Mouse (Mus musculus): ENCODE results near the gene Skor1. TPM values are rescaled to one million over a fixed set of nuclear protein-coding genes. Genes with fewer than 3 reads are reported as not detected.

Gene Skor1
- total and polyA plus RNA-seq, 2 experiments from 2014 or later: 9.2 to 36.3 TPM

- DNase-seq (ENCODE audit: low spot score): peak; percentile 62
Measured at GRCm38 (mm10) chr9:63131957-63132602, 16.7 kb downstream of the Skor1 start.

GRCm38 (mm10) chr9:63129641-63130041, 19.1 kb downstream of the Skor1 start:
- 79% methylated on average over 8 of the region's 8 CpGs for WGBS

More at GRCm38 (mm10) chr9:63131957-63132602, 16.7 kb downstream of the Skor1 start:
- Histone ChIP-seq H3K4me3 (ENCODE audit: low read length) (peak overlapping the region; percentile 63), H3K27me3 (ENCODE audit: insufficient read depth, low read length) (peaks cover 28% of the 10 kb centered on the region), H3K4me1 (ENCODE audit: insufficient read depth, low read length) (peaks cover 12% of the 10 kb centered on the region; the same call in 1 of the 2 replicates), H3K4me2 (ENCODE audit: low read depth, low read length) (peak overlapping the region; percentile 87), H3K36me3 (ENCODE audit: insufficient read depth, low read length) (no peaks in the 10 kb centered on the region), H3K9ac (replicated peaks; ENCODE audit: low read length) (peak overlapping the region; percentile 65), H3K27ac (peak overlapping the region; percentile 90), H3K9me3 (ENCODE audit: low read length) (no peaks in the 10 kb centered on the region)
- ATAC-seq: peak; percentile 30
- no peak for TF ChIP-seq CTCF (IDR thresholded peaks at IDR 0.05; ENCODE audit: low read depth)
- 1% methylated on average over 28 of the region's 28 CpGs for WGBS

GRCm38 (mm10) chr9:63124512-63124911, 24.2 kb downstream of the Skor1 start:
- Histone ChIP-seq H3K27ac (no peak overlapping the region), H3K4me1 (ENCODE audit: insufficient read depth, low read length) (no peaks in the 10 kb centered on the region), H3K27me3 (ENCODE audit: insufficient read depth, low read length) (no peaks in the 10 kb centered on the region), H3K4me3 (ENCODE audit: low read length) (no peak overlapping the region), H3K9me3 (ENCODE audit: low read length) (no peaks in the 10 kb centered on the region), H3K36me3 (ENCODE audit: insufficient read depth, low read length) (no peaks in the 10 kb centered on the region), H3K4me2 (ENCODE audit: low read depth, low read length) (no peak overlapping the region), H3K9ac (replicated peaks; ENCODE audit: low read length) (no peak overlapping the region)
- no peak for TF ChIP-seq CTCF (IDR thresholded peaks at IDR 0.05; ENCODE audit: low read depth)
- no peak for DNase-seq (ENCODE audit: low spot score)
- ATAC-seq: no peak
- WGBS: 58% methylated on average over 9 of the region's 9 CpGs

More at GRCm38 (mm10) chr9:63129641-63130041, 19.1 kb downstream of the Skor1 start:
- Histone ChIP-seq H3K27ac (no peak overlapping the region), H3K36me3 (ENCODE audit: insufficient read depth, low read length) (no peaks in the 10 kb centered on the region), H3K4me3 (ENCODE audit: low read length) (no peak overlapping the region), H3K27me3 (ENCODE audit: insufficient read depth, low read length) (peaks cover 8% of the 10 kb centered on the region), H3K4me2 (ENCODE audit: low read depth, low read length) (no peak overlapping the region), H3K9ac (replicated peaks; ENCODE audit: low read length) (no peak overlapping the region), H3K9me3 (ENCODE audit: low read length) (no peaks in the 10 kb centered on the region), H3K4me1 (ENCODE audit: insufficient read depth, low read length) (peaks cover 2% of the 10 kb centered on the region; the same call in 1 of the 2 replicates)
- ATAC-seq: no peak
- DNase-seq (ENCODE audit: low spot score): no peak
- TF ChIP-seq CTCF (IDR thresholded peaks at IDR 0.05; ENCODE audit: low read depth): no peak

GRCm38 (mm10) chr9:63123451-63124438, 25.0 kb downstream of the Skor1 start:
- Histone ChIP-seq H3K27me3 (ENCODE audit: insufficient read depth, low read length) (no peaks in the 10 kb centered on the region), H3K9ac (replicated peaks; ENCODE audit: low read length) (peak overlapping the region; percentile 51), H3K4me3 (ENCODE audit: low read length) (peak overlapping the region; percentile 45), H3K36me3 (ENCODE audit: insufficient read depth, low read length) (no peaks in the 10 kb centered on the region), H3K4me2 (ENCODE audit: low read depth, low read length) (peak overlapping the region; percentile 84), H3K4me1 (ENCODE audit: insufficient read depth, low read length) (no peaks in the 10 kb centered on the region), H3K9me3 (ENCODE audit: low read length) (no peaks in the 10 kb centered on the region), H3K27ac (peak overlapping the region; percentile 68; the same call in 1 of the 2 replicates)
- WGBS: 6% methylated on average over 30 of the region's 30 CpGs
- ATAC-seq: peak; percentile 95
- TF ChIP-seq CTCF (IDR thresholded peaks at IDR 0.05; ENCODE audit: low read depth): peak; percentile 100
- peak; percentile 94 for DNase-seq (ENCODE audit: low spot score)

GRCm38 (mm10) chr9:63122161-63122833, 26.5 kb downstream of the Skor1 start:
- no peaks in the 10 kb centered on the region for H3K36me3 ChIP-seq (ENCODE audit: insufficient read depth, low read length)
- no peak overlapping the region for H3K9ac ChIP-seq (replicated peaks; ENCODE audit: low read length)
- TF ChIP-seq CTCF (IDR thresholded peaks at IDR 0.05; ENCODE audit: low read depth): no peak
- no peak overlapping the region for H3K4me3 ChIP-seq (ENCODE audit: low read length)
- no peak for DNase-seq (ENCODE audit: low spot score)
- H3K27ac ChIP-seq: no peak overlapping the region
- H3K9me3 ChIP-seq (ENCODE audit: low read length): no peaks in the 10 kb centered on the region
- no peak overlapping the region for H3K4me2 ChIP-seq (ENCODE audit: low read depth, low read length)
- no peak for ATAC-seq
- H3K4me1 ChIP-seq (ENCODE audit: insufficient read depth, low read length): no peaks in the 10 kb centered on the region
- 57% methylated on average over 8 of the region's 8 CpGs for WGBS
- no peaks in the 10 kb centered on the region for H3K27me3 ChIP-seq (ENCODE audit: insufficient read depth, low read length)

GRCm38 (mm10) chr9:63118385-63118784, 30.4 kb downstream of the Skor1 start:
- Histone ChIP-seq H3K9me3 (ENCODE audit: low read length) (no peaks in the 10 kb centered on the region), H3K9ac (replicated peaks; ENCODE audit: low read length) (no peak overlapping the region), H3K27ac (no peak overlapping the region), H3K36me3 (ENCODE audit: insufficient read depth, low read length) (no peaks in the 10 kb centered on the region), H3K4me1 (ENCODE audit: insufficient read depth, low read length) (no peaks in the 10 kb centered on the region), H3K4me3 (ENCODE audit: low read length) (no peak overlapping the region), H3K4me2 (ENCODE audit: low read depth, low read length) (no peak overlapping the region), H3K27me3 (ENCODE audit: insufficient read depth, low read length) (no peaks in the 10 kb centered on the region)
- WGBS: 62% methylated on average over 5 of the region's 5 CpGs
- DNase-seq (ENCODE audit: low spot score) (no peak), ATAC-seq (no peak)
- TF ChIP-seq CTCF (IDR thresholded peaks at IDR 0.05; ENCODE audit: low read depth): no peak

Data from hindbrain, postnatal 0 days (tissue).